Mouse (Mus musculus) urinary bladder, postnatal 4 days (tissue): Measurements from ENCODE around the gene Ttc6.

Source experiments
- DNase-seq, 2 experiments: peaks; one replicate each; pipeline ENCODE4 v3.0.0; 2021 to 2022; ENCODE audit warnings: low spot score in 2 of 2

The Ttc6 gene

GRCm38 (mm10) chr12:57662986-57663674 lies 99.2 kb downstream of the Ttc6 start:
- DNase-seq, result no peak

DNA sequence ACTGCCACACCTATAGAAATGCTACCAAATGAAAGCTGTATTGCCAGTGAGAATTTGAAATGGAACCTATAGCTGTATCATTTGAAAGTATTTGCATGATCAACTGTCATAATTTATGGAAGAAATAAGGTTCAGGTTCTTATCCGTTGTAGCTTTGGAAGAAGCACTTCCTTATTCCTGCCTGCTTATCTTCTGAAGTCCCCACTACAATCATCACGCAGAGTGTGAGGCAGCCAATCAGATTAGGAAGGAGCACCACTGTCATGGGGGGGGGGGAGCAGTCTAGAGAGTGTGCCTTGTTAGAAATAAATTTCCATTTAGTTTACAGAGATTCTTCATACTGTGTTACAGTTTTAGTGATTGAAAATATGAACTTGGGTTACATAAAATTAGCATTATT lies 108.5 kb downstream of the Ttc6 start:
- DNase-seq, result no peak

- no peak for DNase-seq
Observed at GRCm38 (mm10) chr12:57684967-57685423, 121.1 kb downstream of the Ttc6 start.

- no peak for DNase-seq
Observed at GRCm38 (mm10) chr12:57709966-57710365, 146.1 kb downstream of the Ttc6 start.

DNA sequence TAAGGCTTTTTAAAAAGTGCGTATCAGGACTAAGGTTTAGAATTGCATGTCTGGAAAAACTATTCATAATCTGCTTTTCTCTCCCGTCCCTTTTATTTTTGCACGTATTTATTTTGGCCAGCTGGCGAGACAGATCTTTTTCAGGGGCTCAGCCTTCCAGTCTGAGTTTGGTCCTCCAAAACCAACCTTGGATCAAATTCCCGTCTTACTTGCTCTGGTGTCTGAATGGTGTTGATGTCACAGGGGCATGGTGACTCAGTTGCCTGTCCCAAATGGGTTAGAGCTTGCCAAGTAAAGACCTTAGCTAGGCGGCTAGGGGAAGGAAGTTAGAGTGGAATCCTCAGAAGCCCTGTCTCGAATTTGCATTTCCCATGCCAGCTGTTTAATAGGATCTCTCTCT lies 200.8 kb downstream of the Ttc6 start:
- DNase-seq, result no peak

DNA sequence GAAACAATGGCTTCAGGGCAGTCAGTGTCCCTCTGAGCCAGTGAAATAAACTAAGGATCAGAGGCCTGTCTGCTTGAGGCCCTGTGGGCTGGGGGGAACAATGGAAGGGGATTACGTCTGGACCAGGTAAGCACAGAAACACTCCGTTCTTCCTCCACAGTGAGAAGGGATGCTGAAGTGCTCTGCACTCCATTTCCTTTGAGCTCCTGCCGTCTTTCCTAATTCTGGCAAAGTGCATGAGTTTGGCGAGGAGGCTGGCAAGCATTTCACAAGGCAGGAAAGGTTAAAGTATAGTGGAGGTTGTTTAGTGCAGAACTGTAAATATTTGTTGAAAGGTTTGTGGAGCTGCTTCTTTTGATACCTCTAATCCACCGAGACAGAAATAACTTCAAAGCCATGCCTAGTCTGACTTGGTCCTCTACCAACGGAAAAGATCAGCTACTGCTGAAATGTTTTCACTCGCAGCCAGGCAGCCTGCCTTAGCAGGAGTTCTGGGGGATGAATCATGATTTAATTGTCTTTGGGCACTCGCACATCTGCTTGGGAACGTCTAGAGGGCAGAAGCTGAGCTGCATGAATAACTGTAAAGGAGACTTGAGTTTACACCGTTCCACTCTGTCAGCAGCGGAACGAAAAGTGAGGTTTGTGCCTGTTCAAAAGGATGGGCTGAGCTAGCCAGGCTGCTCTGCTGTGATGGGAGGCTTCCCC lies 212.5 kb downstream of the Ttc6 start:
- DNase-seq, result no peak

GRCm38 (mm10) chr12:57781926-57782325 lies 218.0 kb downstream of the Ttc6 start:
- no peak for DNase-seq

DNA sequence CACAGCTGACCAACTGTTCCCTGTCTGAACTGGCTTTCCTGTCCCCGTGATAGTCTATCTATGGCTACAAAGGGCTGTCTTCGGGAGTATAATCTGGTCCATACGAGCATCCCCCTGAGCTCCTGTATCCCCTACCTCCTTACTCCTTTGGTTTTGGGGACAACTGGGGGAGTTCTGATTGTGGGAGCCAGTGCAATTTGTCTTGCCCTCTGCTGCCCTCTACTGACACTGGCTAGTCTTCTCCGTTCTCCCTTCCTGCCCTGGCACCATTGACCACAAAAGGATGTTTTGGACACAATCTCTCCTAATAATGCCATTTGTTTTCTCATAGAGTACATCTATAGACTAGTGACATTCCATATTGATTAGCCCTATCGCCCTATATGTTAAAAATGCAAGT lies 223.6 kb downstream of the Ttc6 start:
- no peak for DNase-seq
